Mouse (Mus musculus): ENCODE results near the gene Ppip5k2.
A peak's percentile ranks its signal among the peaks of the same experiment; 100 is the strongest.

Gene Ppip5k2

GRCm38 (mm10) chr1:97660687-97661405 is 109.4 kb downstream of the Ppip5k2 start:
- peak in 1 of 2 experiments; percentile 85 for DNase-seq (ENCODE audit: low spot score in 2 of 2)

DNA sequence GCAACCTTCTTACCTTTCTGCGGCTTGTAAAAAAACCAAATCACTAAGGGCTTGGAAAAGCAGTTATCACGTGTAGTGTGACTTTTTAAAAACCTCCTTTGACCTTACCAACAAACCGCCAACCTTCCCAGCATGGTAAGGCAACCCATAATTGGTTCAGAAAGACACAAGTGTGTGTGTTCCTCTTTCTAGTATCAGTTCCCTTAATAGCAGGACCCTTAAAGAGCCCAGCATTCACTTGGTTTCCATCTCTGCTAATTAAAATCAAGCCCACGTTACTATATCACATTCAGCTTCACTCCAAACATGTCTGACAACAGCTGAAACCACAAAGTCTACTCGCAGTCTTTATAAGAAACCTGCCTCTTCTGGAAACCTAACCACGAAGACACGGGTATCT is 110.8 kb downstream of the Ppip5k2 start:
- no peak for DNase-seq (ENCODE audit: low spot score in 2 of 2)

DNA sequence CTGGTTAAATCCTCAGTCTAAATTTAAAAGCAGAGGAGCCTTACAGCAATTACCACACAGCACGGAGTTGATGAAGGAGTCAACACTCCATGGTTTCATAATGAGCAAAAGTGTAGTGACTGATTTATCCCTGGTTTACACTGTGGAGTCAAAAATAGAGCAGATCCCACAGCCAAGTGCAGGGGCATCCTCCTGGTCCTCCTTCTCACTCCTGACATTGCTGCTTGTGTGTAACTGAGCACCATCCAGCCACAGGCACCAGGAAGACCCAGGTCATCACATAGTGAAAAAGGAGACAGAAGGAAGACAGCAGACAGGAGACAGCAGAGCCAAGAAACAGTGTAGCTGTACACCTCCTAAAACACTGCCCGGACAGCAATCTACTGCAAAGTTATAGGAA is 112.4 kb downstream of the Ppip5k2 start:
- no peak for DNase-seq (ENCODE audit: low spot score in 2 of 2)

- no peak for DNase-seq (ENCODE audit: low spot score in 2 of 2)
Observed at GRCm38 (mm10) chr1:97657201-97657600, 113.0 kb downstream of the Ppip5k2 start.

All from left cerebral cortex, adult 9 months (tissue).